Mouse (Mus musculus): ENCODE measurements around the gene Rgma.

GRCm38 (mm10) chr7:73411986-73412385, 36.7 kb downstream of the Rgma start:
- TF ChIP-seq POLR2A (IDR thresholded peaks at IDR 0.05; ENCODE audit: control insufficient read depth, low read depth, low read length) (no peak), CTCF (IDR thresholded peaks at IDR 0.05; ENCODE audit: control insufficient read depth, insufficient read depth, insufficient replicate concordance, low read depth, low read length) (no peak)
